Comparison of ENCODE assay signal across 18 mouse cellular contexts in the genomic region with DNA sequence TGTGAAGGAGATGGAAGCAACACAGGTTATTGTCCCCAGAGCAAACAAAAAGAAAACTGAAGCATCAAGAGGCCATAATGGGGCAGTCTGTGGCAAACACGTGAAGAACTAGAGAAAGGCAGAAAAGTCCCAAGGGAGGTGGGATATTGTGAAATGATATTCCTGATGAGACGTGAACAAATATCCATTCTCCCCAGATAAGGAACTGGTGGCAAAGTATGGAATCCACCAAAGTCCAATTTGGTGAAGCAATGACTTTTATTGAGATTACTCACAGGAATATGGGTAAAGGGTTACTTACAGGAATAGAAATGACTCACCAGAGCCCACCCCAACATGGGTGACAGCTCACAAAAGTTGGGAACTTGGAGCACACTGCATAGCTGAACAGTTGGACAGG. TPM values are rescaled to one million over a fixed set of nuclear protein-coding genes. Genes with fewer than 3 reads are reported as not detected.
"Had no signal": no experiment of that assay in that cellular context is flagged by ENCODE, and none has a peak within 500 bp of the region (broad histone marks: within the 10 kb centered on the region; RNA-seq: fewer than 3 reads in every experiment).

No protein-coding gene starts in this region.

- H3K4me3 ChIP-seq: liver, embryonic 15.5 days; midbrain, embryonic 10.5 days; midbrain, embryonic 12.5 days; neural tube, embryonic 12.5 days; stomach, embryonic 15.5 days had no signal

- H3K36me3 ChIP-seq: liver, embryonic 15.5 days; midbrain, embryonic 10.5 days; midbrain, embryonic 12.5 days; neural tube, embryonic 12.5 days; stomach, embryonic 15.5 days had no signal

- H3K9me3 ChIP-seq: liver, embryonic 15.5 days; midbrain, embryonic 10.5 days; midbrain, embryonic 12.5 days; neural tube, embryonic 12.5 days; stomach, embryonic 15.5 days had no signal

- H3K9ac ChIP-seq: liver, embryonic 15.5 days; lung, embryonic 14.5 days; midbrain, embryonic 12.5 days; neural tube, embryonic 12.5 days; stomach, embryonic 15.5 days had no signal

- H3K27ac ChIP-seq: liver, embryonic 15.5 days; midbrain, embryonic 10.5 days; midbrain, embryonic 12.5 days; neural tube, embryonic 12.5 days; stomach, embryonic 15.5 days; stomach, postnatal 0 days had no signal

- H3K4me2 ChIP-seq: liver, embryonic 15.5 days; lung, embryonic 14.5 days; midbrain, embryonic 12.5 days; neural tube, embryonic 12.5 days; stomach, embryonic 15.5 days had no signal

- H3K27me3 ChIP-seq: liver, embryonic 15.5 days; midbrain, embryonic 12.5 days; neural tube, embryonic 12.5 days; stomach, embryonic 15.5 days had no signal

- ATAC-seq: midbrain, embryonic 16.5 days had no signal

- DNase-seq: lung, adult 18-20 months; lung, embryonic 14.5 days; lung, postnatal 10 days; lung, postnatal 4 days; midbrain, embryonic 14.5 days; right cerebral cortex, postnatal 14 days; thymus, adult 2 months; thymus, postnatal 25 days; thymus, postnatal 4 days had no signal

- H3K4me1 ChIP-seq: liver, embryonic 15.5 days; neural tube, embryonic 12.5 days; stomach, embryonic 15.5 days had no signal

RNA-seq across cellular contexts. Expression of a gene that starts 55.3 kb away (rescaled TPM):
- total RNA-seq: megakaryocyte-erythroid progenitor cell, adult 5-6 weeks; neutrophil, adult 5-6 weeks had no signal
